Mouse (Mus musculus) forebrain, embryonic 10.5 days (tissue): ENCODE measurements around the gene Cacul1. TPM values are rescaled to one million over a fixed set of nuclear protein-coding genes. Genes with fewer than 3 reads are reported as not detected.

Source experiments
- DNase-seq: peaks from one replicate; pipeline ENCODE4 v3.0.0-alpha.2; 2017; ENCODE audit warnings: low spot score; ENCODE audit errors: extremely low spot score
- H3K27ac ChIP-seq: fragments of 300-500 bp; sonication (generic); 2 replicates; pipeline ENCODE4 v1.5.1; 2016; ENCODE audit warnings: mild to moderate bottlenecking
- H3K27me3 ChIP-seq: fragments of 300-500 bp; sonication (generic); 2 replicates; pipeline ENCODE4 v1.6.1; 2016; ENCODE audit warnings: mild to moderate bottlenecking; ENCODE audit not compliant: poor library complexity, severe bottlenecking
- H3K36me3 ChIP-seq: fragments of 300-500 bp; sonication (generic); replicated peaks from 2 replicates; pipeline ENCODE4 v1.6.1; 2016; ENCODE audit warnings: mild to moderate bottlenecking, moderate library complexity
- H3K4me1 ChIP-seq: fragments of 300-500 bp; sonication (generic); 2 replicates; pipeline ENCODE4 v1.6.1; 2016
- H3K4me3 ChIP-seq: fragments of 300-500 bp; sonication (generic); 2 replicates; pipeline ENCODE4 v1.5.1; 2016; ENCODE audit warnings: mild to moderate bottlenecking, moderate library complexity
- H3K9me3 ChIP-seq: fragments of 300-500 bp; sonication (generic); 2 replicates; pipeline ENCODE4 v1.6.1; 2016; ENCODE audit warnings: mild to moderate bottlenecking, moderate library complexity
- WGBS: fragments of 180-500 bp; shearing (Covaris S2); methylation state at CpG from one replicate; pipeline ENCODE4 v1.1.7; 2016; 5-methylcytosine and 5-hydroxymethylcytosine counted together
- polyA plus RNA-seq: library from polyadenylated mRNA; unstranded; fragments of >200 nt; fragmentation: Nextera tagmentation; extraction: Ambion mirVana; gene quantifications from 2 replicates; pipeline ENCODE4 v1.2.1, GENCODE M21; 2016

The Cacul1 gene
- polyA plus RNA-seq, 1 experiment from 2014 or later: 24.6 TPM

- WGBS: 39% methylated on average over 4 of the region's 4 CpGs
- Histone ChIP-seq H3K27me3 (no peaks in the 10 kb centered on the region), H3K27ac (peak overlapping the region; percentile 96), H3K4me3 (peak overlapping the region; percentile 99), H3K36me3 (peaks cover 10% of the 10 kb centered on the region), H3K4me1 (peaks cover 38% of the 10 kb centered on the region), H3K9me3 (no peaks in the 10 kb centered on the region)
- no peak for DNase-seq
Observed at GRCm38 (mm10) chr19:60581377-60582290, 809 bp upstream of the Cacul1 start.

- Histone ChIP-seq H3K4me3 (peak overlapping the region; percentile 99), H3K27ac (peak overlapping the region; percentile 96), H3K36me3 (peaks cover 15% of the 10 kb centered on the region), H3K9me3 (no peaks in the 10 kb centered on the region), H3K4me1 (peaks cover 45% of the 10 kb centered on the region), H3K27me3 (no peaks in the 10 kb centered on the region)
- DNase-seq: peak; percentile 62
- under 1% methylated on average over 33 of the region's 34 CpGs for WGBS
Observed at GRCm38 (mm10) chr19:60579771-60580581, 849 bp downstream of the Cacul1 start.

DNA sequence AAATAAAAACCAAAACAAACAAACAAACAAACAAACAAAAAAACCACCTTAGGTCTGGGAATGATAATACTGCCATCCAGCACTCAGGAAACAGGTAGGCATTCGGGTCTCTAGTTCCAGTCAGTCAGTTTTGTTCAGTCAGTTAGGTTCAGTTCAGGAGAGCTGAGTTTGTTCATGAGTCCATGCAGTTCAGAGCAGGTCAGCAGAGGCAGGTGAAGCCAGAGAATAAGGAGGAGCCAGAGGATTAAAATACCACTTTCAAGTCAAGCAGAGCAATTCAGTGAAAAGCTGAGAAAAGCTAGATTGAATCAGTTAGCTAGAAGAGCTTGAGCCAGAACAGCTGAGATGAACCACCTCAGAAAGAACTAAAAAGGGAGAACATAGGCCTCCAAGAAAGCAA is 4.1 kb downstream of the Cacul1 start:
- Histone ChIP-seq H3K36me3 (peaks cover 37% of the 10 kb centered on the region), H3K27ac (no peak overlapping the region), H3K4me1 (peaks cover 43% of the 10 kb centered on the region), H3K9me3 (no peaks in the 10 kb centered on the region), H3K27me3 (no peaks in the 10 kb centered on the region), H3K4me3 (no peak overlapping the region)
- WGBS: 90% methylated on average over 1 of the region's 1 CpGs
- DNase-seq: no peak

GRCm38 (mm10) chr19:60560497-60560896 is 20.3 kb downstream of the Cacul1 start:
- Histone ChIP-seq H3K27ac (no peak overlapping the region), H3K9me3 (no peaks in the 10 kb centered on the region), H3K27me3 (no peaks in the 10 kb centered on the region), H3K4me3 (no peak overlapping the region), H3K4me1 (peaks cover 10% of the 10 kb centered on the region), H3K36me3 (peaks cover 34% of the 10 kb centered on the region)
- no peak for DNase-seq

DNA sequence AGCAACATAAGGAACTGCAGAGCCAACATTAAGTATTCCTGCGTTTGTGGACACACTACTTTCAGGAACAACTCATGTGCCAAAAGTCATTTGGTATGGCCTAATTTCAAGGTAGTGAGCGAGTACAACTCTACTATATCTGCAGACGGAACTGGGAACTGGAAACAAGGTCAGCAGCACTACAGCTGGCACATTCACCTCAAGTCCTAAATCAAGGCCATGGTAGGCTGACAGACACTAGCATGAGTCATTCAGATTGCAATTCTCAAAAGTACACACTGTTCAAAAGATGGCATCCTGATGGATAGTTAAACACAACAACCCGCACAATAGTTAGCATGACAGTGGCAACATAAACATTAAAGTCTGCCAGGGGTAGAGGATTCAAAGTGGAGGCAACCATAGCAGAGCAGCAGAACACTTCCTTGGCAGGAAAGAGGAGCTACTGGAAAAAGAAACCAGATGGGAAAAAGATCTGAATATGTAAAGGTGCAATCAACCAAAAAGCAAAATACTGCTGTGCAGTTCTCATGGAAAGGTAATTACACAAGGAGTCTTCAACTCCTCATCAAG is 25.9 kb downstream of the Cacul1 start:
- no peak for DNase-seq
- no peak overlapping the region for H3K27ac ChIP-seq
- H3K9me3 ChIP-seq: no peaks in the 10 kb centered on the region
- no peak overlapping the region for H3K4me3 ChIP-seq
- H3K4me1 ChIP-seq: no peaks in the 10 kb centered on the region
- H3K36me3 ChIP-seq: peaks cover 43% of the 10 kb centered on the region
- no peaks in the 10 kb centered on the region for H3K27me3 ChIP-seq
- 86% methylated on average over 4 of the region's 4 CpGs for WGBS

- Histone ChIP-seq H3K27ac (no peak overlapping the region), H3K4me3 (no peak overlapping the region), H3K9me3 (no peaks in the 10 kb centered on the region), H3K4me1 (no peaks in the 10 kb centered on the region), H3K36me3 (peaks cover 44% of the 10 kb centered on the region), H3K27me3 (no peaks in the 10 kb centered on the region)
- DNase-seq: peak; percentile 25
Observed at GRCm38 (mm10) chr19:60553501-60553900, 27.3 kb downstream of the Cacul1 start.

DNA sequence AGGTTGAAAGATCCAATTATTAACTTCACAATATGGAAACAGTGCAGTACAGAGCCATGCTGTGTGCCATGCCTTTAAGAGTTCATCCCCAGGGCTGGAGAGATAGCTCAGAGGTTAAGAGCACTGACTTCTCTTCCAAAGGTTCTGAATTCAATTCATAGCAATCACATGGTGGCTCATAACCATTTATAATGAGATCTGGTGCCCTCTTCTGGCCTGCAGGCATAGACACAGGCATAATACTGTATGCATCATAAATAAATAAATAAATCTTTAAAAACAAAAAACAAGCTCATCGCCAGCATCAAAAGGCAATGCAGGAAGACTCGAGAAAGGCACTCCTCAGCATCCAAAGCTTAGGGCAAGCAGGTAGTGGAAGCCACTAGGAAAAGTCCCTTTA is 37.5 kb downstream of the Cacul1 start:
- H3K36me3 ChIP-seq: peaks cover 45% of the 10 kb centered on the region
- 93% methylated on average over 2 of the region's 2 CpGs for WGBS
- H3K4me3 ChIP-seq: no peak overlapping the region
- no peaks in the 10 kb centered on the region for H3K27me3 ChIP-seq
- no peak for DNase-seq
- no peaks in the 10 kb centered on the region for H3K9me3 ChIP-seq
- H3K4me1 ChIP-seq: no peaks in the 10 kb centered on the region
- H3K27ac ChIP-seq: no peak overlapping the region

DNA sequence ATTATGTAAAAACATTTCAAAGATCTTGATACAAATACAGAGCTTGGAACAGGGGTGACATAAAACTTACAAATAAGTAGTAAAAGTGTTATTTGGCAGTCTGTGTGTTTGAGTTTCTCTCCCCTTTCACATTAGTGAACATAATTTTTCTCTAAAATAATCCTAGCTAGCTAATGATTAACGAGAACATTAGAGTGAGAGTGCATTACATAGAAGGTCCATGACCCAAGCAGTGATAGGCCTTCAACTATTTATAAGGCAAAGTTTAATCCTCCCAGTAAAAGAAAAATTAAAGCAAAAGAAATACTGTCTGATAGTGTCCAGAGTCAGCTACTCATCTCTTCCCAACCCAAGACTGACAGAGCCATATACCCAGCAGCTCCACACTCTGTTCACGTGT is 48.9 kb downstream of the Cacul1 start:
- WGBS: 92% methylated on average over 2 of the region's 2 CpGs
- no peak overlapping the region for H3K27ac ChIP-seq
- H3K36me3 ChIP-seq: peaks cover 53% of the 10 kb centered on the region

DNA sequence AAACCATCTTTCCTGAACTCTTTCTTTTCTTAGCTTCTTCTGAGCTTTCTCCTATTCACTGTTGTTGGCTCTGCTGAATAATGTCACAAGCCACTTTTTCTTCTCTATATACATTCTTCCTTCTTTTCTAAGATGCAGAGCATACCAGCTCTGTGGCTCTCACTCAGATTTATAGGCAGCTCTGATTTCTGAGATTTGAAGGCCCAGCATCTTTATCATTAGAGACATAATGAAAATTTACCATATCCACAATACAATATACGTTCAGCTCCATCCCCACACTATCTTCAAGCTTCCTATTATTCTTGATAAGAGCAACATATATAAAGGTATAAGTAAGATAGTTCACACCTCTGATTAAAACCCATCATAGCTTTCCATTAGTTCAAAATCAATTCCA is 50.7 kb downstream of the Cacul1 start:
- H3K27me3 ChIP-seq: no peaks in the 10 kb centered on the region
- WGBS: 89% methylated on average over 1 of the region's 1 CpGs
- no peaks in the 10 kb centered on the region for H3K9me3 ChIP-seq
- H3K4me1 ChIP-seq: no peaks in the 10 kb centered on the region
- no peak for DNase-seq
- H3K27ac ChIP-seq: no peak overlapping the region
- H3K4me3 ChIP-seq: no peak overlapping the region
- H3K36me3 ChIP-seq: peaks cover 55% of the 10 kb centered on the region

More for the DNA sequence above, 48.9 kb downstream of the Cacul1 start:
- no peaks in the 10 kb centered on the region for H3K4me1 ChIP-seq
- DNase-seq: no peak
- H3K9me3 ChIP-seq: no peaks in the 10 kb centered on the region
- H3K27me3 ChIP-seq: no peaks in the 10 kb centered on the region
- no peak overlapping the region for H3K4me3 ChIP-seq

- 91% methylated on average over 1 of the region's 1 CpGs for WGBS
- no peaks in the 10 kb centered on the region for H3K27me3 ChIP-seq
- peaks cover 55% of the 10 kb centered on the region for H3K36me3 ChIP-seq
- no peak overlapping the region for H3K4me3 ChIP-seq
- H3K4me1 ChIP-seq: no peaks in the 10 kb centered on the region
- H3K27ac ChIP-seq: no peak overlapping the region
- no peak for DNase-seq
- H3K9me3 ChIP-seq: no peaks in the 10 kb centered on the region
Observed at GRCm38 (mm10) chr19:60529302-60529701, 51.5 kb downstream of the Cacul1 start.

GRCm38 (mm10) chr19:60528602-60529001 is 52.2 kb downstream of the Cacul1 start:
- H3K27ac ChIP-seq: no peak overlapping the region
- H3K4me3 ChIP-seq: no peak overlapping the region
- DNase-seq: no peak
- H3K9me3 ChIP-seq: no peaks in the 10 kb centered on the region
- no peaks in the 10 kb centered on the region for H3K4me1 ChIP-seq
- H3K36me3 ChIP-seq: peaks cover 54% of the 10 kb centered on the region
- H3K27me3 ChIP-seq: no peaks in the 10 kb centered on the region
- 95% methylated on average over 3 of the region's 3 CpGs for WGBS

- Histone ChIP-seq H3K27ac (no peak overlapping the region), H3K36me3 (peaks cover 43% of the 10 kb centered on the region), H3K4me1 (no peaks in the 10 kb centered on the region), H3K27me3 (no peaks in the 10 kb centered on the region), H3K4me3 (no peak overlapping the region), H3K9me3 (no peaks in the 10 kb centered on the region; the same call in 1 of the 2 replicates)
- no peak for DNase-seq
- WGBS: 93% methylated on average over 4 of the region's 4 CpGs
Observed at GRCm38 (mm10) chr19:60526876-60527275, 53.9 kb downstream of the Cacul1 start.

GRCm38 (mm10) chr19:60525086-60525485 is 55.7 kb downstream of the Cacul1 start:
- WGBS: 72% methylated on average over 1 of the region's 1 CpGs
- Histone ChIP-seq H3K4me3 (no peak overlapping the region), H3K9me3 (no peaks in the 10 kb centered on the region; the same call in 1 of the 2 replicates), H3K27me3 (no peaks in the 10 kb centered on the region), H3K36me3 (peaks cover 37% of the 10 kb centered on the region), H3K4me1 (no peaks in the 10 kb centered on the region), H3K27ac (no peak overlapping the region)
- DNase-seq: no peak
